Mouse (Mus musculus) cerebellum, adult (tissue): Measurements from ENCODE around the gene Ankrd12.

ENCODE experiments used
- ATAC-seq: cut with Nextera tagmentation; 2 replicates; pipeline ENCODE4 v1.9.2; 2017; ENCODE audit warnings: mild to moderate bottlenecking, moderate library complexity, mixed read lengths; ENCODE audit not compliant: insufficient number of reproducible peaks, low FRiP score, low TSS enrichment

The Ankrd12 gene

GRCm38 (mm10) chr17:65939461-65940192 lies 137.3 kb downstream of the Ankrd12 start:
- ATAC-seq: no peak

GRCm38 (mm10) chr17:65937671-65938070 lies 139.2 kb downstream of the Ankrd12 start:
- no peak for ATAC-seq

GRCm38 (mm10) chr17:65933741-65934140 lies 143.1 kb downstream of the Ankrd12 start:
- no peak for ATAC-seq

DNA sequence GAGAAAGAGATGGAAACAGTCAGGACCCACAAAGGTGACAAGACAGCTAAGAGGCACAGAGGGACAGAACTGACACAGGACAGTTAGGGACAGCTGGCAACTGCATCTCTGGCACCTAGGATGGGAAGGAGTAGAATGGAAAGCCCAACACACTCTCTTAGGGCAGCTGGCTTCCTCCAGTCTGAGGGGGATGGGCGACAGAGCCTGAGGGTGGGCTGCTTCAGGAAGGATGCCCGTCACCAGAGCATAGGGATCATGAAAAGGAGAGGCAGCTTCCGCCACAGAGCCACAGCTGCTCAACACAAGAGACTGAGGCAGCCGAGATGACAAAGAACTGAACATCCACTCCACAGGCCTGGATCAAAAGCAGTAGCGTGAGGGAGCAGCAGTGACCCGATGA lies 145.4 kb downstream of the Ankrd12 start:
- ATAC-seq: no peak

DNA sequence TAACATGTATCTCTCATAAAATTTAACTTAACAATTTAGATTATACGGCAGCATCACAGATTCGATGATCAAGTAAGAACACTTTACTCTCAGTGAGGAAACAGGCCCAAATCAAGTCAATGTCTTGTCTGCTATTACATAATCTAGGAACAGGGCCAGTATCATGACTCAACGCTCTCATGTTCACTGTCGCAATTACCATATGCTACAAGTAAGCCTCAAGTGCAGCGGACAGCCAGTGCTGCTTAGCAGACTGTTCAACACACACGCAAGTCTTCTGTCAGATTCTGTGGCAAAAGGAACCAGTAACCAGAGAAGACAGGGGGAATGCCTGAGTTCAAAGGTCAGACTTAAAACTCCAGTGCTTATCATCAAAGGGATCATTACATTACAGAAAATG lies 145.9 kb downstream of the Ankrd12 start:
- ATAC-seq: peak; percentile 82

GRCm38 (mm10) chr17:65930158-65930826 lies 146.6 kb downstream of the Ankrd12 start:
- no peak for ATAC-seq

- no peak for ATAC-seq
Measured at GRCm38 (mm10) chr17:65929319-65929978, 147.4 kb downstream of the Ankrd12 start.

DNA sequence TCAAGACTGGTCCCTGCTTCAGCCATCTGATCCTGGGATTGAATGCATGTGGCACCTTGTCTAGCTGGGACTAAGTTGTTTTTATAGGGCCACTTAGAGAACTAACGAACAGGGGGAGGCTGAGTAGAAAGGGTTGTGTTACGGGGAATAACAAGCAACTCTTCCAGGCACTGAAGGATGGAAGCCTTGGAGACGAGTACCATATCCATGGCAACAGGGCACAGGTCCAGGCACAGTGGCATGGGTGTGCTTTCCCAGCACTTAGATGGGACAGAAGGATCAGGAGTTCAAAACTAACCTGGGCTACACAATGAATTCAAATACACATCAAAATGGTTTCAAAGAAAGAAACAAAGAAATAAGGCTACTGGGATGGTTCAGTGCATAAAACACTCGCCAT lies 149.8 kb downstream of the Ankrd12 start:
- no peak for ATAC-seq

DNA sequence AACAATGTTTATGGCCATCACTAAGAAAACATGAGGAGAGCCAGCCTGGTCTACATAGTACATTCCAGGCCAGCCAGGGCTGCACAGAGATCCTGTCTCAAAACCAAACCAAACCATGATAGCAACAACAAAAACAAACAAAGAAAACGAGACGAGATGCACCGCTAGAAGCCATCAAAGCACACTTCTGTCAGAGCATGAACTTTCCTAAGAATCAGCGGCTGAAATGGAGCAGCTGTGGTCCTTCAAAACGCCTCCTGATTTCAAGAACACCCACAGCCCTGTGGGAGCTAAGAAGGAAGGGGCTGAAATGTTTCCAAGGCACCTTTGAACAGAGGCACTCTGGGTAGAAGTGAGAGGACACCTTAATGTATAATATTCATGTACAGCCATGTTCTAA lies 152.7 kb downstream of the Ankrd12 start:
- ATAC-seq: no peak

GRCm38 (mm10) chr17:65921975-65922374 lies 154.9 kb downstream of the Ankrd12 start:
- no peak for ATAC-seq

- no peak for ATAC-seq
Measured at GRCm38 (mm10) chr17:65919235-65919634, 157.7 kb downstream of the Ankrd12 start.

- no peak for ATAC-seq
Measured at GRCm38 (mm10) chr17:65916135-65916668, 160.7 kb downstream of the Ankrd12 start.
